Mouse (Mus musculus) heart, postnatal 10 days (tissue): Measurements from ENCODE around the gene Aoah. TPM values are rescaled to one million over a fixed set of nuclear protein-coding genes. Genes with fewer than 3 reads are reported as not detected.
A peak's percentile ranks its signal among the peaks of the same experiment; 100 is the strongest.

Source experiments
- DNase-seq, 2 experiments: peaks; one replicate each; pipeline ENCODE4 v3.0.0; 2021
- intact Hi-C: fragments of 180-260 bp; cut with DNase I; formaldehyde crosslinking; loops from one replicate; pipeline ENCODE4 v1.15.1; 2025
- total RNA-seq, 2 experiments: library from RNA; stranded (reverse); gene quantifications; 2 replicates each; pipeline ENCODE4 v1.2.3; 2021

Aoah gene
- total RNA-seq, 2 experiments from 2014 or later: 0.69 to 1.1 TPM

DNA sequence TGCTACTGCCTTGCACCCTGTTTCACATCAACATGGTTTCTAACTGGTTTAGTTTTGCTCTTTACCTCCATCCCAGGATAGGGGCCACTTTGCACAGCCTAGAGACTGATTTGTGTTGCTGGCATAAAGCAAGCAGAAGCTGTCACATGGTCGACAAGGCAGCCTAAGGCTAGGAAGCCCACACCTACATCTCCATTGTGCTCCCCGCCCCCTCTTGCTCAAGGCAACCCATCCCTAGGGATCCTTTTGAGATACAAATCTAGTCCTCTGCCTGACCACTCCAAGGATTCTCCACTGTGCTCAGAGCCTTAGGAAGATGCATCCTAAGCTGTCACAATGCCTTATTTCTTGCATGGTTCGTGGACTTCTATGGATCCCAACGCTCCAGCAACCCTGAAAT, 110.2 kb downstream of the Aoah start:
- DNase-seq: no peak
- intact Hi-C loops: no loop called here

DNA sequence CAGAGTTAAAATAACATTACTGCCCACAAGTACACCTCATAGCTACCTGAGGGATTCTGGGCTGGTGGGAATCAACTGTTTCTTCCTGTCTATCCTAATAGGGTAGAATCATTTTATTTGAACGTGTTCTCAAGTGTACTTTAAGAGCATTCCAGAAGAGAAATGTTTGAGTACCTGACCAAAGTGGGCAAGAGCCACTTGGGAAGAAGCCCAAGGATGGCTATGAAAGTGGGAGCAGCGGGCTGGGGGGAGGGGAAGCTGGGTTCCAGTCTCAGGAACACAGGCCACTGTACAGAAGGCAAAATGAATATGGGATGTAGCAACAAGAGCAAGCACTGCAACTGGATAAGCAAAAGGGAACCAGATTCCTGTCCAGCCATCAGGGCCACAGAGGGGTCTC, 111.3 kb downstream of the Aoah start:
- intact Hi-C loops: no loop called here
- no peak for DNase-seq

DNA sequence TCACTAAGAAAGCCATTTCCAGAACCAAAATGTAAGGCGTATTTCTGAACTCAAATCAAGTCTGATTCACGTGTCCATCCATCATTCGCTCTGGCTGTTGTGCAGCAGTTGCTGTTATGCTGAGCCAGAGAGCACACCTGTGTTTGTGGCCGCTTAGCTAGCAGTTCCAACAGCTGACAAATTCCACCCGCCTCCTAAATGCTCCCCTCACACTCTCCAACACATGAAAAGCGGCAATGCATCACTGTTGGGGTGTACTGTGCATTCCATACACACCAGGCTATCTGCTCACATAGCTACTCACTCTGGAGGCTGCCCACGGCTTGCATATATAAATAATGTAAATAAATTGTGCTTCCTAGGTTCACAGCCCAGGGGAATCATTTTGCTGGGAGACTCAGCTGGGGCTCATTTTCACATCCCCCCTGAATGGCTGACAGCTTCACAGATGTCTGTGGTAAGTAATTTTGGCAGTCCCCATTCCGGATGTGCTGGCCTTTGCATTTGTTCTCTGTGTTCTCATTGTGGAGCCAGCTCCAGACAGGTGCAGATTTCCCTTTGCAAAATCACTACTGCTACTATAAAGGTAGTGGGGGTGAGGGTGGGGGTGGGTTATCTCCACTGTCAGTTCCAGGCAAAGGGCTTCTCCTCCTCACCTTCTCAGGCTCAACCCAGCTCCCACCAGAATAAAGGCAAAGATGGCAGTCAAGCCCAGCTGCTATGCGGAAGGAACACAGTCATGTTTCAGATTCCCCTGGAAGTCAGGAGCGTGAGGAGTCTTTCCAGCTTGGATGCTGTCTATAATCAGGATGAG, 123.0 kb downstream of the Aoah start:
- intact Hi-C loops: no loop called here
- DNase-seq: no peak

DNA sequence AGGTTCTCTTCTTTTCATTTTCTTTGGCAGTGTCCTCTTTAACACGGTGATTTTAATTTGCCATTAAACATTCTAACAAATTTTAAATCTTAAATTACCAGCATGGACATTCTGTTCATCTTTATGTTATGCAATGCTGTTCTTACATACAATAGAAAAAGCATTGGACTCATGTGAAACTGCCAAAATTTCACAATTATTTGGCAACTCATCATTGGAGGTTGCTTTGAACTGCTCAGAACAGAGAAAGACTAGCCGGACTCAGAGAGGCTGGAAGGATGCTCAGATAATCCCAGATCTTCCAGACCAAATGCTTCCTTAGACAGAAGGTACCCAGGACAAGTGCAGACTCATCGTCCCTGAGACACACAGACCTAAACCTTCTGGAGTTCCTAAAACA, 126.5 kb downstream of the Aoah start:
- intact Hi-C loops: no loop called here
- no peak for DNase-seq

DNA sequence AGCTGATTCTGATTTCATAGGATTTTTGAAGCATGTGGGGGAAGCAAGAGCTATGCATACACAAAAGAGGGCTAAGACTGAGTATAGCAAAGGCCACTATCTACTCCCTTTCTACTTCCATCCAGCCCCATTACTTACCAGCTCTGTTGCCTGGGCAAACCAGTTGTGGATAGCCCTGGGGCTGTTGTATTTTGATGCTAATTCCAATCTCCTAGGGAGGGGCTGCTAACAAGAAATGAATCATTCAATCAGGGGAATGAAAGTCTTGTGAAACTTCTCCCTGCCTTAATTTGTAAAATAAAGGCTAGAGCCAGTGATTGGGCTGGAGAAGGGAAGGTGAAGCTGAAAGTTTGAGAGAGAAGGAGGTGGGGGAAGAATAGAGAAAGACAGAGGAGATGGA, 142.1 kb downstream of the Aoah start:
- intact Hi-C loops: loop anchor here (10.0 kb wide), 1 partner anchor 441 kb away; no protein-coding TSS in a partner anchor
- no peak for DNase-seq

DNA sequence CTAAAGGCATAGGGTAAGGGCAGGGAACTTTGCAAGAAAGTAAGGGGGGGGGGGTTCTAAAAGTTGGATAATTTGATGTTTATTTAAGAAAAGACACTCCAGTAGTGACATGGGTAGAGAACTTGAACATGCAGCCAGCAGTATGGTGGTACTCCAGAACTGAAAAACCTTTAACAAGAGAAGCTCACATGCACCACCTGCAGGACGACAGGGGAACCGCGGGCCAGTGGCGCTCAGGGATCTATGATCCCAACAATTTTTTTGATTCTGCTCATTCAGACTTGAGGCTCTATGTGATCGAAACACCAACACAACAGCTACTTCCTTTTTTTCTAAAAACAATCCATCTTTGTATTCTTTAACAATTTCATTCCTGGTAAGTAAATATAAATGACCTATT, 143.5 kb downstream of the Aoah start:
- intact Hi-C loops: loop anchor here (1.0 to 10.0 kb wide), 2 partner anchors 443 to 626 kb away; no protein-coding TSS in a partner anchor
- DNase-seq: peak; percentile 64 to 82

DNA sequence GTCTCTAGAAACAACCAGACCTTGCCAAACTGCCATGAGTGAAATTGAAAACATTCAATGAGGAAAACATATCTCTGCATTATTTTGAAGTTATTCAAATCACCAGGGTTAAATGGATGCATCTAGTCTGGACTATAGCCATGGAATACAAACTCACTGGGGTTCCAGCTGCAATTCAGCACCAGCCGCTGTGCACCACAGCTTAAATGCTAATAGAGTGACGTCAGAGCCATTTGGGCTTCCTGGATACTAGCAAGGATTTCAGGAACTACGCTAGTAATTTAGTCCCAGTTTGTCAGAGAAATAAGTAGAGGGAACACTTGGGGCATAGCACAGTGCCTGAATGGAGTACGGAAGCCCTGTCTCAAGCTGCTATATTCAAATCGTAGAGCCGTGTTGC, 145.2 kb downstream of the Aoah start:
- no peak for DNase-seq
- intact Hi-C loops: loop anchor here (2.0 to 10.0 kb wide), 2 partner anchors 94 to 444 kb away; no protein-coding TSS in a partner anchor

DNA sequence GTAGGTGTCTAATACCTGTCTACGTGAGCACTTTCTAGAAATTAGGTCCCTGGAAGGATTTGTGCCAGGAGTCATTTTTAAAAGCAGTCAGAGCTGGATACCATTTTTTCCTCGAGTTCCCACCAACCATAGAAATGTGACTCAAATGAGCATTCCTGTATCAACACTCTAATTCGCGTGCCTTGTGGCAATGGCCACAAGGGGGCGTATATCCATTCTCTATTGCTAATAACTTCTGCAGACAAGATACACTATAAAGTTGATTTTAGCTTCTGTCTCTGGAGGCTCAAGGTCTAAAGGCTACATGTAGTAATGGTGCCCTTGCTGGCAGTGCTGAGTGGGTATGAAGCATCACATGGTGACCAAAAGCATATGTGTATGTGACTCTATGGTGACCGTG, 146.5 kb downstream of the Aoah start:
- DNase-seq: peak; percentile 18 to 48
- intact Hi-C loops: loop anchor here (2.0 kb wide), 1 partner anchor 218 kb away; no protein-coding TSS in a partner anchor

DNA sequence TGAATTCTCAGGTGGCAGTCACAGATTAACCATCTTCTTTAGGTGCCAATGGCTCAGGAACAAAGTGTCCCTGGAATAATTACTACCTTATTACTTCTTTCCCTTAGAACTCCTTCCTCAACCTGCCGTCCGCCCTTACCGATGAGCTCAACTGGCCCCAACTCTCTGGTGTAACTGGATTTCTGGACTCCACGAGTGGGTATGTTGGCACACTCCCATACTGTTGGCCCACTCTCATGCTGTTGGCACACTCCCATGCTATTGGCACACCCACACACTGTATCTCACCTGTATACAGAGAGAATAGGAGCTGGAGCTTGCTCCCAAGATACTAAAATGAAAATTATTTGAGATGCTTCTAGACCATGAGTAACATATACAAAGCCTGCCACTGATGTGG, 147.8 kb downstream of the Aoah start:
- no peak for DNase-seq
- intact Hi-C loops: loop anchor here (2.0 kb wide), 1 partner anchor 217 kb away; no protein-coding TSS in a partner anchor

DNA sequence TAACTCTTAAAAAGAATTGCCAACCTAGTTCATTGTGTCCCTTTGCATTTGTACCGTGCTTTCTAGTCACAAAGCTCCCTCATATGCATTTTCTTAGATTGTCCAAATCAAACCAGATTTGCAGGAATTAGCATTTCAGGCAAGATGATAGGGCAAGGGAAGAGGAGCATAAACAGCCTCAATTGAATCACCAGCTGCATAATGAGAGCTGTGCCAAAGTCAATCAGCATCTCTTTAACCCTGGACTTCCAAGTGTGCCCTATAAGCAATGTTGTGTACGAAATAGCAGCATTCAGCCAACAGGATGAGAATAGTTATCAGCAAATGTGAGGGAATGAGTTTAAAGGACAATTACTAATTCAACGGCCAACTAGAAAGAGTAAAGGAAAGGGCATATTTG, 169.2 kb downstream of the Aoah start:
- intact Hi-C loops: no loop called here
- no peak for DNase-seq

DNA sequence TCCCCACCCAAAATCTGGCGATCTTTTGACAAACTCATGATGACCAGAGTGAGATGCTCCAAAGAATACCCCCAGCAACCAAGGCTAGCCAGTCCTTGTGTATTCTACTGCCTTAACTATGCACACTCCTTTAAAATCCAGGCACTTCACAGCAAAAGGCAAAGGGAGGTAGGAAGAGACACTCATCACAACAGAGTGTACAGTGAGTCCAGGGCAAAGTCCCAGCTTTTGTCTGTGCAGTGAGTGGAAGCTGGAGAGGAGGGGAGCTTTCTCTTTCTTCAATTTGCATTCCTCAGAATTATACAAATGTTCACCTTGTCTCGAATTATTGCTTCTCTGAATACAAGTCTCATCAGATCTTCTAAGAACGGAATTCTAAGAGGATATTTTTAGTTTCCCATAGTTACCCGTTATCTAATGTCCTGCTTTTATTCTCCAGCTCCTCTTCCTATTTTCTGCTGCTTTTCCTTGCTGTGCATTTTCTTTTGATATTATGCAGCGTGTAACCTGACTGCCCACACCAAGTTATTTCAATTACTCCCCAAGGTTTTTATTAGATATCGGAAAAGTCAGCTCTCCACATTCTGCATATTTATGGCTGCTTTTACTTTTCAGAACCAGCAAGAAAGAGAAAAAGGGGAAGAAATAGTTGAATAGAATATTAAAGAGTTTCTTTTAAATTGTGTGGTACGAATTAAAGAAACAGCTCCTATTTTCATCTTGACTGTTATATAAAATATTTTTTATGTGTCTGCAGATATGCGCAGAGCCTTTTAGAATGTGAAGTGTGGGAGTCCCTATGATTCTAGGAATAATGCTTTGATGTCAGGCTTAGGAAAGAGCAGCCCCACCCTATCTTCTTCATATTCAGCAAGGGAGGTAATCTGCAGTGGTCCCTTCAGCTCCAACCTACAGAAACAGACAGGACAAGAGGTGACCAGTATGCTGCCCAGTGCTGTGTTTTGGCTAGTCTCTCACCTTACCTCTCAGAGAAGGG, 187.6 kb downstream of the Aoah start:
- DNase-seq: no peak
- intact Hi-C loops: no loop called here

DNA sequence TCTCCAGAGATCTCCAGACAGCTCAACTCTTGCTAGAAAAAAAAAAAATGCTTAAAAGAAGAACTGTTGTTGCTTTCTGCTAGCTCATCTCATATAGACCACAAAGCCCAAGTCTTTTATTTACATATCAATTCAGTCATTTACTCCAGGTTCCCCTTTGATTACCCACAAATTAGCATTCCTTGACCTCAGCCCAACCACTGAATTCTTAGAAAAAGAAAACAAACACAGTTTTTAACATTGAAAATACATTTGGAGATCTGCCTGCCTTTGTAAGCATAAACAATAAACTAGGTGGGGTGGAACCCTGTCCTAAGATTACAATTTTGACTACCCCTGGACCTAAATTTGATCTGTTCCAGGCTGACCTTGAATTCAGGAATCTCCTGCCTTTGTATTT, 191.6 kb downstream of the Aoah start:
- no peak for DNase-seq
- intact Hi-C loops: no loop called here

DNA sequence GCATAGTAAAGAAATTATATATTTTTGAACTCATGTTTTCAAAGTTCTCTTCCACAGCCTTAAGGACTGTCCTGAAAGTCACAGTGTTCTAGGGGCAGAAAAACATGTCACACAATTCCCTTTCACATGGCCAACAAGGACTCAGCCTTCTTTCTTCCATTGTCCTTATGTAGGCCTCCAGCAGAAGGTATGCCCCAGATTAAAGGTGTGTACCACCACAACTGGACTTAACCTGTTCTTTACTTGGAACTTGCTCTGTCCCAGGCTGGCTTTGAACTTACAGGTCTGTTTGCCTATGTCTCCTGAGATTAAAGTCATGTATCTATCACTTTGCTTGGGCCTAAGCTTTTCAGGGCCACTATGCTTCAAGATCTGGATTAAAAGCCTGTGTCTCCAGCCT, 192.0 kb downstream of the Aoah start:
- no peak for DNase-seq
- intact Hi-C loops: no loop called here

DNA sequence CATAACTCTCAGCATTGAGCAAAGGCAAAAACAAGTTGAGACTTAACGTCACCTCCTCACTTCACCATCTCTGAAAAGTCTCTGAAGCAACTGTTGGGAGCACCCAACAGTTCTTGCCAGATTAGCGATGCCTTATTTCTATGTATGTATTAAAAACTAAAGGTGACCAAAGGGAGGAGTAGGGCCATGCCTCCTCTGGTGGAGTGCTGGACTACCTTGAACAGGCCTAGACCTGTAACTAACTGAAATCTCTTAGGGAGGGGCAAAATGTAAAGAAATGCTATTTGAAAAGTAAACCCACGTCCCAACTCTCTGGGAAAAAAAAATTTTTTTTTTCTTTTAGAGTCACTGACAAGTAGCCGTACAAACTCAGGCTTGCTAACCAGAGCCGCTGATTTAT, 211.3 kb downstream of the Aoah start:
- intact Hi-C loops: no loop called here
- no peak for DNase-seq

DNA sequence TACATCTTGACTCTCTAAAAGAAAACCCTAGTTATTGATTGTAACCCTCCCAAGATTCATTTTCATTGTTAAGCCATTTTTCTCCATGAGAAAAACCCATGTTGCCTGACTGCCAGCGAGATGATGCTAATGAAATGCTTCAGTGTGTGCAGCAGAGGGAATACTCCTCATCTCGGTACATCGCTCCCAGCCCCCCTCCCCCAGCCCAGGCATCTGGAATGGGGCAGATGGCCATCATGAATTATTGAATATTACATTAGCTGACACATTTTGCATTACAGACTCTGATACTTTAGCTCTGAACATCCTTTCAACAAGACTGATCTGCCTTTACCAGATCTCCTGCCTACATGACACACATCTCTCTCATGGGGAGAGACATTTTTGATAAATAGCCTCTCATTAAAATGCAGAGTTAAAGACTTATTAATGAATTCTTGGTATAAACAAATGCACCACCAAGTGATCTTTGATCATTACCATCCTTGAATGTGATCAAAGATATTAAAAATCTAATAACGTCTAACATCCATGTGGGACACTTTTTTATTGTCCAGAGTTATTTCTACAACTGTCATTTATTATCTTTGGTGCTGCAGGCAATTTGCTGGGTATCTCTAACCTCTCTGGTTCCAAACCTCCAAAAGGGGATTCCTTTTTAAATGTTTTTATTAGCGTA, 211.9 kb downstream of the Aoah start:
- intact Hi-C loops: no loop called here

DNA sequence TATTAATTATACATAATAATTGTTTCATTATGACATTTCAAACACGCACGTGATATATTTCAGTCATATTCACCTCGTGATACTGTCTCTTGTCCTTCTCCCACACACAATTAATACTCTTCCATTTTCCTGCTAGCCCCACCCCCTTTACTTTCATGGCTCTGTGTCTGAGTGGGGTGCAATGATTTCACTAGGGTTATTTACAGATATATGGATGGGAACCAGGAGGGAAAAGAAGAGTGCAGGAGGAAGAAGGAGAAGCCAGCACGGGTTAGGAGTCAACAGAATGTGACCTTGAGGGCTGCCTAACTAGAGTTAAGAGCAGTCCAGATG, 212.4 kb downstream of the Aoah start:
- intact Hi-C loops: no loop called here
- DNase-seq: no peak

More for the DNA sequence above, 211.9 kb downstream of the Aoah start:
- DNase-seq: no peak

DNA sequence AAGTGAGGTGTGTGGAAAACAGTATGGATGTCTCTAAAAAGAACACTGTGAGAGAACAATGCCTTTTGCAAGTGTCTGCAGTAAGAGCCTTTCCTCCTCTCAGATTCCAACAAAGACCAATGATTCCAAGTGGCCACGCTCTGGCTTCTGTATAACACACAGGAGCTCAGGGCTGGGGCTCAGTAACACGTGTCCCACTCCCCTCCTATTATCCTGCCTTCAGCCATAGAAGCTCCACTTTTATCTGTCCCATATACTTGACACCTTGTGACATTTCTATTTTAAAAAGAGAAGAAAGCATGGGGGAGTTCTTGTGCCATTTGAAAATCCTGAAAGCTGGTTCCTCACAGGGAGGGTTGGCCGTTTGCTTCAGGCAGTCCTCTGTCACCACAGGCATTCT, 219.7 kb downstream of the Aoah start:
- intact Hi-C loops: no loop called here

DNA sequence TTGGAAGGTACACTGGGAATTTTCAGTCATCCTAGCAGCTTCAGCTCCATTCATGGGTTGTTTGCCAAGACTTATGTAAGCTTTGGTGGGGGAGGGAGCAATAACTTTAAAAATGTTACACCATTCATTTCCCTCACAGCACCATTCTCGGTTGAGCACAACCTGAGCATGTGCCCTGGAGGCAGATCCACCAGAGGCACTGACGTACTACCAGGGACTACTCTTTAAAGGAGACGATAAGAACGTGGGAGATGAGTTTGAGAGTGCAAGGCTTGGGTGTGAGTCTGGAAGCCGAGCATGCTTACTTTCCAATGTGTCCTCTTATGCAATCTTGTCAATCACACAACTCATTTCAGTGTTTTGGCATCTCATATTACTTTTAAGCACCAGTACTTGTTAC, 230.9 kb downstream of the Aoah start:
- intact Hi-C loops: no loop called here
- no peak for DNase-seq

More for the DNA sequence above, 219.7 kb downstream of the Aoah start:
- DNase-seq: no peak

DNA sequence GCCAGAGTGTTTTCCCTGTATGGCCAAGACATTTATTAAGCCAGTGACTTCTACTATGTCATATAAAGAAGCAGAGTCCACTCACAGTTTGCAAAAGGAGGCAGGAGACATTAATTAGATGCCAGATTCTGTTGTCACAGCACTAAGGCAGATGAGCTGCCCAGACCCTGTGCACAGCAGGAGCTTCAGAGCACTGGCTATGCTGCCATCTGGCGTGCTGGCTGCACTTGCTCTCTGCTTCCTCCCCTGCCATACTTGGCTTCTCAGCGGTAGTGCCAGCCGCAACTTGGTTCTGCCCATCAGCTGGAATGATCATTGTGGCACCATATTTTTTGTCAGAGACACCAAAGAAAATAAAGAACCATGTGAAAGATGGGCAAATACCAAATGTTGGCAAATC, 239.3 kb downstream of the Aoah start:
- no peak for DNase-seq
- intact Hi-C loops: loop anchor here (2.0 to 5.0 kb wide), 2 partner anchors 94 to 124 kb away; no protein-coding TSS in a partner anchor

DNA sequence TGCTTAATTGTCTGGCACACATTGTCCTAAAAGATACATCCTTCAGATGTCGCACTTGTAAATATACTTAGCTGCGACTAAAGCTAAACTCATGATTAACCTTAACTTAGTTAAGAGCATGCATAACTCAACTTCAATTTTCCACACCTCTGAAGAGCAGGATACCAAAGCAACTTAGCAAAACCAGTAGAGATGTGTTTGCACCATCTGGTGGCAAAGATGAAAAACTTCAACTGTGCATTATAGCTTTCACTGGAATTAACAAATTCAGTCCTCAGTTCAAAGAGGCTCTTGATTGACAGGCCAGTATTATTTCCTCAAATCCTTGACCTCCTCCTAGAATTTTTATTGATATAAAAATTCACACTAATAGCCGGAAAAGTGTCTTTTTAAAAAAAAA, 241.1 kb downstream of the Aoah start:
- peak in 1 of 2 experiments; percentile 5 for DNase-seq
- intact Hi-C loops: loop anchor here (1.0 to 2.0 kb wide), 2 partner anchors 724 to 737 kb away; no protein-coding TSS in a partner anchor

DNA sequence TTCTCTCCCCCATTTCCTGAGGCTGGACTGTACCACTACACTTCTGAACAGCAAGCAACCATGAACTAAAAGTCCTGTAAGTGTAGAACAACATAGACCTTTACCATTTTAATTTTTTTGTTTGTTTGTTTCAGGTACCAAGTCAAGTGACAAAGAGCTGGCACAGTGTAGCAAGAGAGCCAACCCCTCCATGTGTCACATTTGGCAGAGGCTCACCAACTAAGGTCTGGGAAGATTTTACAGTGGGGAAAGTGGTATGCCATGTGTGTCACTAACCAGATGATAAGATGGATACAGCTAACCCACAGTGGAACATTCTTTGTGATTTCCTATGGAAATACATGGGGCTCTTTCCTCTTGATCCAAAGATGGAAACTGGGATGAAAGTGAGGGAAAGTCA, 242.1 kb downstream of the Aoah start:
- intact Hi-C loops: loop anchor here (1.0 to 2.0 kb wide), 2 partner anchors 725 to 738 kb away; no protein-coding TSS in a partner anchor
- DNase-seq: no peak
